ENCODE assay signal across 28 mouse cellular contexts in genomic region chr1:86677624-86678023, GRCm38 (mm10). TPM values are rescaled to one million over a fixed set of nuclear protein-coding genes. Genes with fewer than 3 reads are reported as not detected.
DNase-seq lines count a peak whose midpoint lies in the region; ATAC-seq lines count a peak whose summit lies in the region.
"Had no signal": no experiment of that assay in that cellular context is flagged by ENCODE, and none has a peak within 500 bp of the region (broad histone marks: within the 10 kb centered on the region; RNA-seq: fewer than 3 reads in every experiment).

No protein-coding gene starts in this region.

- H3K27me3 ChIP-seq in stomach, embryonic 16.5 days (ENCODE audit: control insufficient read depth, insufficient read depth, low read length) = no peaks in the 10 kb centered on the region; the same call in 1 of the 2 replicates
- H3K27me3 ChIP-seq: hindbrain, embryonic 15.5 days; intestine, embryonic 15.5 days had no signal

- no peaks in the 10 kb centered on the region for H3K9me3 ChIP-seq in stomach, embryonic 16.5 days (replicated peaks; ENCODE audit: control insufficient read depth, low read length)
- H3K9me3 ChIP-seq: embryonic facial prominence, embryonic 12.5 days; G1E; heart, embryonic 13.5 days; hindbrain, embryonic 15.5 days; intestine, embryonic 15.5 days; midbrain, embryonic 12.5 days had no signal

- peaks cover 6% of the 10 kb centered on the region; the same call in 1 of the 2 replicates for H3K4me1 ChIP-seq in stomach, embryonic 16.5 days (ENCODE audit: control insufficient read depth, insufficient read depth, low read length)
- H3K4me1 ChIP-seq: heart, embryonic 13.5 days; intestine, embryonic 15.5 days; midbrain, embryonic 12.5 days had no signal

- H3K4me3 ChIP-seq in stomach, embryonic 16.5 days (replicated peaks; ENCODE audit: low read length) = no peak overlapping the region
- H3K4me3 ChIP-seq: embryonic facial prominence, embryonic 12.5 days; heart, embryonic 13.5 days; hindbrain, embryonic 15.5 days; intestine, embryonic 15.5 days; midbrain, embryonic 12.5 days had no signal

- H3K9ac ChIP-seq in stomach, embryonic 16.5 days (ENCODE audit: low read length) = no peak overlapping the region
- H3K9ac ChIP-seq: embryonic facial prominence, embryonic 12.5 days; heart, embryonic 13.5 days; hindbrain, embryonic 15.5 days; intestine, embryonic 15.5 days; midbrain, embryonic 12.5 days had no signal

- intact Hi-C loops in heart, postnatal 25 days (cut with DNase I) = no loop called here
- intact Hi-C loops in heart, postnatal 10 days (cut with DNase I) = no loop called here

- no peak overlapping the region for H3K27ac ChIP-seq in stomach, embryonic 16.5 days (ENCODE audit: low read length)
- H3K27ac ChIP-seq: embryonic facial prominence, embryonic 12.5 days; heart, embryonic 13.5 days; hindbrain, embryonic 15.5 days; intestine, embryonic 15.5 days; midbrain, embryonic 12.5 days had no signal

- H3K4me2 ChIP-seq in stomach, embryonic 16.5 days (ENCODE audit: low read depth, low read length) = no peak overlapping the region
- H3K4me2 ChIP-seq: embryonic facial prominence, embryonic 12.5 days; heart, embryonic 13.5 days; hindbrain, embryonic 15.5 days; intestine, embryonic 15.5 days; midbrain, embryonic 12.5 days had no signal

- ATAC-seq in stomach, embryonic 16.5 days (ENCODE audit: insufficient read depth, low FRiP score) = peak; percentile 34; the same call in 1 of the 2 replicates
- ATAC-seq: activated CD4-positive, CD25-positive, alpha-beta regulatory T cell, adult 4 months; forebrain, embryonic 14.5 days; intestine, embryonic 15.5 days had no signal

- no peaks in the 10 kb centered on the region for H3K36me3 ChIP-seq in stomach, embryonic 16.5 days (ENCODE audit: control insufficient read depth, insufficient read depth, low read length)
- H3K36me3 ChIP-seq: embryonic facial prominence, embryonic 12.5 days; G1E; heart, embryonic 13.5 days; hindbrain, embryonic 15.5 days; intestine, embryonic 15.5 days; midbrain, embryonic 12.5 days had no signal

- 71% methylated on average over 3 of the region's 3 CpGs for WGBS in stomach, embryonic 16.5 days

- DNase-seq in heart, adult 18-20 months = peak; percentile 28 to 37
- no peak for DNase-seq in heart, postnatal 25 days (ENCODE audit: low spot score)
- DNase-seq in NIH3T3 (ENCODE audit: low read depth) = peak; percentile 42
- DNase-seq in heart, postnatal 10 days = peak; percentile 40 to 47
- no peak for DNase-seq in frontal cortex, postnatal 25 days (ENCODE audit: low spot score in 2 of 2)
- DNase-seq in frontal cortex, postnatal 36 days (ENCODE audit: low spot score in 2 of 2) = no peak
- DNase-seq: adrenal gland, adult 8-10 months; B cell, adult 2 months; cerebellum, adult 11-12 months; cerebellum, postnatal 10 days; kidney, adult 8-10 months; kidney, postnatal 10 days; left cerebral cortex, postnatal 4 days; lung, postnatal 14 days had no signal

RNA-seq across cellular contexts. Expression of gene Nppc, which starts 7.3 kb away (rescaled TPM):
- total RNA-seq in heart, adult 18-20 months (2021) = not detected
- under 1 TPM; 0.42 to 0.49 TPM for total RNA-seq in heart, postnatal 25 days (2021)
- total RNA-seq in heart, postnatal 10 days (2021) = under 1 TPM; 0.42 to 0.93 TPM
- 3.4 and 4.6 TPM in 2 replicates for polyA plus RNA-seq in stomach, embryonic 16.5 days (2015; fragmentation: Nextera tagmentation; extraction: Ambion mirVana)
- total RNA-seq: adrenal gland, adult 8-10 months; G1E; hematopoietic stem cell, adult 5-6 weeks; liver, adult 2 months; megakaryocyte, adult 5-6 weeks had no signal
- polyA plus RNA-seq: activated CD4-positive, CD25-positive, alpha-beta regulatory T cell, adult 4 months; G1E; liver, adult 2 months; liver, embryonic 16.5 days; small intestine, adult 2 months had no signal

RNA-seq across cellular contexts. Expression of gene Dis3l2, which starts 26.0 kb away (rescaled TPM):
- total RNA-seq in heart, adult 18-20 months (2021) = 10 to 100 TPM; 11.1 to 11.6 TPM
- 10 to 100 TPM; 10.7 to 11.0 TPM for total RNA-seq in heart, postnatal 25 days (2021)
- total RNA-seq in heart, postnatal 10 days (2021) = 10 to 100 TPM; 16.0 TPM
- polyA plus RNA-seq in stomach, embryonic 16.5 days (2015; fragmentation: Nextera tagmentation; extraction: Ambion mirVana) = 22.1 and 22.8 TPM in 2 replicates

Comparison
In these comparisons a context has a peak if more than half of its experiments do, and no peak if none do; other contexts are left out.
1. DNase-seq: peak in heart, adult 18-20 months (2 of 2), NIH3T3 (single experiment) and heart, postnatal 10 days (2 of 2); none in heart, postnatal 25 days (single experiment), frontal cortex, postnatal 25 days (0 of 2) and frontal cortex, postnatal 36 days (0 of 2).